Mouse (Mus musculus) limb, embryonic 14.5 days (tissue): Measurements from ENCODE around the gene B4galt1. TPM values are rescaled to one million over a fixed set of nuclear protein-coding genes. Genes with fewer than 3 reads are reported as not detected.

ENCODE experiments used
- ATAC-seq: fragments of 200-750 bp; cut with Nextera tagmentation; 2 replicates; pipeline ENCODE4 v1.8.0; 2017; ENCODE audit warnings: low read depth, moderate number of reproducible peaks, moderate TSS enrichment; ENCODE audit not compliant: low FRiP score
- DNase-seq: peaks from one replicate; pipeline ENCODE4 v3.0.0-alpha.2; 2015; ENCODE audit warnings: low spot score
- H3K27ac ChIP-seq: fragments of 300-500 bp; sonication (generic); replicated peaks from 2 replicates; pipeline ENCODE4 v1.5.1; 2014; ENCODE audit warnings: low read depth, mild to moderate bottlenecking, low read length, moderate library complexity, mixed read lengths
- H3K27me3 ChIP-seq: fragments of 300-500 bp; sonication (generic); 2 replicates; pipeline ENCODE4 v1.6.1; 2014; ENCODE audit warnings: low read length, mixed read lengths; ENCODE audit not compliant: control insufficient read depth, insufficient read depth
- H3K36me3 ChIP-seq: fragments of 300-500 bp; sonication (generic); 2 replicates; pipeline ENCODE4 v1.6.1; 2014; ENCODE audit warnings: mild to moderate bottlenecking, low read length, moderate library complexity, mixed read lengths; ENCODE audit not compliant: control insufficient read depth, insufficient read depth
- H3K4me1 ChIP-seq: fragments of 300-500 bp; sonication (generic); 2 replicates; pipeline ENCODE4 v1.6.1; 2014; ENCODE audit warnings: antibody characterized with exemption, low read length, mixed read lengths; ENCODE audit not compliant: control insufficient read depth, insufficient read depth
- H3K4me2 ChIP-seq: fragments of 300-500 bp; sonication (generic); replicated peaks from 2 replicates; pipeline ENCODE4 v1.6.1; 2014; ENCODE audit warnings: low read depth, mild to moderate bottlenecking, low read length, moderate library complexity; ENCODE audit not compliant: severe bottlenecking
- H3K4me3 ChIP-seq: fragments of 300-500 bp; sonication (generic); replicated peaks from 2 replicates; pipeline ENCODE4 v1.5.1; 2014; ENCODE audit warnings: low read length
- H3K9ac ChIP-seq: fragments of 300-500 bp; sonication (generic); 2 replicates; pipeline ENCODE4 v1.6.1; 2014; ENCODE audit warnings: mild to moderate bottlenecking, low read depth, low read length, moderate library complexity; ENCODE audit not compliant: severe bottlenecking
- H3K9me3 ChIP-seq: fragments of 300-500 bp; sonication (generic); 2 replicates; pipeline ENCODE4 v1.6.1; 2016; ENCODE audit warnings: low read length; ENCODE audit not compliant: control insufficient read depth
- POLR2A ChIP-seq: fragments of 200-500 bp; IDR thresholded peaks from 2 replicates; pipeline ENCODE4 v1.8.0; 2012; ENCODE audit warnings: inconsistent platforms, mild to moderate bottlenecking, moderate library complexity, borderline replicate concordance; ENCODE audit not compliant: insufficient read depth, insufficient read length; ENCODE audit errors: extremely low read depth
- WGBS: fragments of 180-500 bp; shearing (Covaris S2); extraction: QIAGEN DNeasy Blood & Tissue Kit; methylation state at CpG from one replicate; pipeline ENCODE4 v1.1.7; 2014; 5-methylcytosine and 5-hydroxymethylcytosine counted together
- polyA plus RNA-seq, 2 experiments: library from polyadenylated mRNA; depleted of rRNA in 1 of 2; stranded (reverse) in 1 of 2; unstranded in 1 of 2; fragments of >200 nt; fragmentation: Nextera tagmentation in 1 of 2; extraction: Ambion mirVana in 1 of 2; gene quantifications; 2 replicates each; pipeline versions ENCODE4 v1.2.1 to v1.2.3; 2012 to 2014

The B4galt1 gene
- polyA plus RNA-seq (2012; rRNA removed) (35.9 and 41.3 TPM in 2 replicates), polyA plus RNA-seq (2014; fragmentation: Nextera tagmentation; extraction: Ambion mirVana) (52.3 and 54.8 TPM in 2 replicates)

DNA sequence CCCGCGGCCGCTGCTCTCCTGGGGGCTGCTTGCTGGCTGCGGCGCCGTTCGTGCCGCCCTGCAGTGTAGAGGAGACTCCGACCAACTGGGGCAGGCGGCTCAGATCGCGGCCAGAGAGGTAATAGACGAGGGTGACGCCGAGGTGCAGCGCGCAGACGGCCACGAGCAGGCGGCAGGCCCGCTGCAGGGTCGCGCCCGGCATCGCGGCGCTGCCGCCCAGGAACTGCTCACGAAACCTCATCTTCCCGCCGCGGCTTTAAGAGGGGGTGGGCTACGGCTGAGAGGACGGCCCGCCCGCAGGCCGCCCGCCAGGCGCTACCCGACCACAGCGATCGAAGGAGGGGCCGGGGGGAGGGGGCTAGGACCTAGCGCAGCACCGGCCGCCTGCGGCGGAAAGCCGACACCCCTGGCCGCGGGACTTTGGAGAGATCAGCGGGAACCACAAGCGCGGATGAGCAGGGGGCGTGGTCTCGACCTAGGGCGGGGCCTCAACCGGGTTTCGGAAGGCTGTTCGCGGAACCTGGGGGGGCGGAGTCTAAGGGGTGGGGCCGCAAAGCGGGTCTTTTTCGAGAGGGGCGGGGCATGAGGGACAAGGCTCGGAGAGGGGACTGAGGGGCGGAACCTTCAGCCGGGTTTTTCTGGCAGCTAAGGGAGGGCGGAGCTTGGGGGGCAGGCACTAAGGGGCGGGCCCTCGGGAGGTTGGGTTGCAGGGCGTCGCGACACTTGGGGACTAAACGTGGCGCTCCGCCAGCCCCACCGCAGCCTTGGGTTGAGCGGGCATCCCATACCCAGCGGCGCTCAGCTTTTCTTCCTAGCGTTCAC is at the start of gene B4galt1:
Gene B4galt1 (minus strand): TSS at position 441 of the 822 bp plus-strand sequence.
- peak; percentile 67; the same call in 1 of the 2 replicates for TF ChIP-seq POLR2A
- Histone ChIP-seq H3K27ac (peak within 1 kb of the TSS; percentile 91), H3K27me3 (no peaks in the 10 kb centered on the region), H3K4me1 (peaks cover 27% of the 10 kb centered on the region), H3K9ac (peak within 1 kb of the TSS; percentile 80), H3K9me3 (no peaks in the 10 kb centered on the region), H3K36me3 (no peaks in the 10 kb centered on the region), H3K4me2 (peak within 1 kb of the TSS; percentile 80), H3K4me3 (peak within 1 kb of the TSS; percentile 71)
- peak; percentile 96 for ATAC-seq
- 0% methylated on average over 32 of the region's 83 CpGs for WGBS
- peak; percentile 98 for DNase-seq

DNA sequence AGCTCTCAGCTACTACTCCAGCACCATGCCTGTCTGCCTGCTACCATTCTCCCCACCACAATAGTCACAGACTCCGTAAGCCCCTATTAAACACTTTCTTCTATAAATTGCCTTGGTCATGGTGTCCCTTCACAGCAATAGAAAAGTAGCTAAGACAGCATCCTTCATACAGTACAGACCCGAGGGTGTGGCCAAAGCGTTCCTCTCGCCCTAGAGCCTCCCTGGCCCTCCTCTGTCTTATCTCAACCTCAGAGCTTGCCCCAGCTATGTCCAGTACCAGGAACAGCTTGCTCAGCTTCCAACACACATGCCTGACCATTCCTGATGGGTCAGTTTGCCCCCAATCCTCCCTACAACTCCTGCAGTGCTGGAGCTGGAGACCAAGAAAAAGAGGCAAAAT is 46.8 kb upstream of the B4galt1 start:
- WGBS: 85% methylated on average over 4 of the region's 4 CpGs
- no peak for TF ChIP-seq POLR2A
- no peak overlapping the region for H3K4me3 ChIP-seq
- no peak overlapping the region for H3K27ac ChIP-seq
- H3K9me3 ChIP-seq: no peaks in the 10 kb centered on the region
- H3K4me2 ChIP-seq: no peak overlapping the region
- DNase-seq (no peak), ATAC-seq (no peak)
- H3K36me3 ChIP-seq: no peaks in the 10 kb centered on the region
- no peaks in the 10 kb centered on the region for H3K4me1 ChIP-seq
- no peaks in the 10 kb centered on the region for H3K27me3 ChIP-seq
- H3K9ac ChIP-seq: no peak overlapping the region

- Histone ChIP-seq H3K27me3 (no peaks in the 10 kb centered on the region), H3K9ac (no peak overlapping the region), H3K4me3 (no peak overlapping the region), H3K9me3 (no peaks in the 10 kb centered on the region), H3K4me2 (no peak overlapping the region), H3K27ac (no peak overlapping the region), H3K36me3 (no peaks in the 10 kb centered on the region), H3K4me1 (no peaks in the 10 kb centered on the region)
- 95% methylated on average over 3 of the region's 3 CpGs for WGBS
- TF ChIP-seq POLR2A: no peak
- no peak for ATAC-seq
- DNase-seq: no peak
Measured at GRCm38 (mm10) chr4:40900071-40900470, 46.3 kb upstream of the B4galt1 start.

DNA sequence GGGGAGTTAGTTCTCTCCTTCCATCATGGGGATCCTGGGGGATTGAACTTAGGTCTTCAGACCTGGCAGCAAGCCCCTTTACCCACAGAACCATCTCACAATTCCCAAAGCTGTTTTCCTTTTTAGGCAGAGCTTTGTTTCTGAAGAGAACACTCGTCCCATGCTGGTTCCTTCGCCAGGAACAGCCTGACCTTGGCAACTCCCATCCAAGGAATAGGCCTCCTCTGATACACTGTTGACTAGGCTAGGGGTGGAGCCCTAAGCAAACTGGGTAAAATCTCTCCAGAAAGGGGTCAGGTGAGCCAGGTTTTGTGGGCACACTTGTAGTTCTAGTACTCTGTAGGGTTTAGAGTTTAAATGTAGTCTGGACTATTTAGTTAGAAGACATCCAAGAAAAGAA is 45.5 kb upstream of the B4galt1 start:
- ATAC-seq (no peak), DNase-seq (no peak)
- no peak overlapping the region for H3K9ac ChIP-seq
- 85% methylated on average over 2 of the region's 2 CpGs for WGBS
- no peak overlapping the region for H3K4me3 ChIP-seq
- H3K9me3 ChIP-seq: no peaks in the 10 kb centered on the region
- no peak overlapping the region for H3K27ac ChIP-seq
- H3K36me3 ChIP-seq: no peaks in the 10 kb centered on the region
- TF ChIP-seq POLR2A: no peak
- H3K4me2 ChIP-seq: no peak overlapping the region
- H3K4me1 ChIP-seq: no peaks in the 10 kb centered on the region
- no peaks in the 10 kb centered on the region for H3K27me3 ChIP-seq

DNA sequence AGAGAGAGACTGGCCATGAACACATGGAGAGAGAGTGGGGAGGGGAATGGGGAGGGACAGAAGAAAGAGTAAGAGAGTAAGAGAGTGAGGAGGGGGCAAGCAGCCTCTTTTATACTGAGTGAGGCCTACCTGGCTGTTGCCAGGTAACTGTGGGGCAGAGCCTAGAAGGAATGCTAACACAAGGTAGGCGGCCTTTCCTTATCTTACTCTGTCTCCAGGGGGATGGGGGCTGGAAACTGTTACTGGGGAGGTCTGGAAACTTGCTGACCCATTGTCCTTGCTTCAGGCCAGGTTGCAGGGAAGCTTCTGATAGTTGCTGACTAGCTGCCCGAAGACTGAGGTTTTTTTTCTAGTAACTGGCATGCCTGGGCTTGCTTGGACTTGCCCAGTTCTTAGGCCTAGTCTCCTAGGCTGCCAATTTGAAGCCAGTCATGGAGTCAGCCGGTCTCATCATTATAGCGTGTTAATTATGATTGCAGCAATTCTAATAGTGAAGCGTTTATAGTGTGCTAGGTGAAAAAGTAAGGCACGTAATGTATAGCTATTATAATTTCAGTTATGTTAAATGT is 44.8 kb upstream of the B4galt1 start:
- WGBS: 72% methylated on average over 6 of the region's 6 CpGs

More for the DNA sequence above, 44.8 kb upstream of the B4galt1 start:
- no peaks in the 10 kb centered on the region for H3K36me3 ChIP-seq
- no peak overlapping the region for H3K4me3 ChIP-seq
- DNase-seq: no peak
- no peak for TF ChIP-seq POLR2A
- ATAC-seq: no peak
- no peaks in the 10 kb centered on the region for H3K27me3 ChIP-seq
- no peaks in the 10 kb centered on the region for H3K4me1 ChIP-seq
- H3K9me3 ChIP-seq: no peaks in the 10 kb centered on the region
- H3K9ac ChIP-seq: no peak overlapping the region
- H3K4me2 ChIP-seq: no peak overlapping the region
- no peak overlapping the region for H3K27ac ChIP-seq
